ENCODE assay signal across 26 mouse cellular contexts in genomic region chr9:32029001-32029400, GRCm38 (mm10).
DNase-seq lines count a peak whose midpoint lies in the region; ATAC-seq and TF ChIP-seq lines count a peak whose summit lies in the region.
"Had no signal": no experiment of that assay in that cellular context is flagged by ENCODE, and none has a peak within 500 bp of the region (broad histone marks: within the 10 kb centered on the region; RNA-seq: fewer than 3 reads in every experiment).

No protein-coding gene starts in this region.

- no peak for TF ChIP-seq POLR2A in ES-Bruce4 (IDR thresholded peaks at IDR 0.05; ENCODE audit: insufficient read depth, low read length)

- TF ChIP-seq CTCF in ES-Bruce4 (IDR thresholded peaks at IDR 0.05; ENCODE audit: low read depth, low read length): no peak

- no peak overlapping the region for H3K4me3 ChIP-seq in heart, embryonic 10.5 days
- no peak overlapping the region for H3K4me3 ChIP-seq in heart, embryonic 12.5 days
- H3K4me3 ChIP-seq in ES-Bruce4 (ENCODE audit: low read depth, low read length): no peak overlapping the region
- no peak overlapping the region for H3K4me3 ChIP-seq in liver, embryonic 11.5 days (ENCODE audit: low read depth, low read length)
- H3K4me3 ChIP-seq: embryonic facial prominence, embryonic 10.5 days; embryonic facial prominence, embryonic 12.5 days; forebrain, embryonic 13.5 days; forebrain, embryonic 15.5 days had no signal

- no peaks in the 10 kb centered on the region for H3K9me3 ChIP-seq in heart, embryonic 10.5 days
- H3K9me3 ChIP-seq in heart, embryonic 12.5 days (replicated peaks): no peaks in the 10 kb centered on the region
- H3K9me3 ChIP-seq in ES-Bruce4 (replicated peaks; ENCODE audit: control insufficient read depth, insufficient read depth, low read length, poor library complexity, severe bottlenecking): no peaks in the 10 kb centered on the region
- no peaks in the 10 kb centered on the region for H3K9me3 ChIP-seq in liver, embryonic 11.5 days (ENCODE audit: control insufficient read depth, low read length)
- H3K9me3 ChIP-seq: embryonic facial prominence, embryonic 10.5 days; embryonic facial prominence, embryonic 12.5 days; forebrain, embryonic 13.5 days; forebrain, embryonic 15.5 days had no signal

- no peak overlapping the region for H3K9ac ChIP-seq in heart, embryonic 12.5 days
- no peak overlapping the region for H3K9ac ChIP-seq in ES-Bruce4 (ENCODE audit: low read depth, poor library complexity, severe bottlenecking)
- H3K9ac ChIP-seq in liver, embryonic 11.5 days (ENCODE audit: low read depth, low read length): no peak overlapping the region
- H3K9ac ChIP-seq: embryonic facial prominence, embryonic 12.5 days; forebrain, embryonic 13.5 days; forebrain, embryonic 15.5 days; forebrain, postnatal 0 days had no signal

- H3K27me3 ChIP-seq in heart, embryonic 10.5 days (ENCODE audit: insufficient read depth, poor library complexity, severe bottlenecking): no peaks in the 10 kb centered on the region
- no peaks in the 10 kb centered on the region for H3K27me3 ChIP-seq in heart, embryonic 12.5 days (replicated peaks)
- no peaks in the 10 kb centered on the region for H3K27me3 ChIP-seq in ES-Bruce4 (ENCODE audit: control insufficient read depth, insufficient read depth, low read length, poor library complexity, severe bottlenecking)
- peaks cover 37% of the 10 kb centered on the region for H3K27me3 ChIP-seq in liver, embryonic 11.5 days (replicated peaks; ENCODE audit: control insufficient read depth, insufficient read depth, low read length)
- H3K27me3 ChIP-seq: CH12.LX; embryonic facial prominence, embryonic 12.5 days; forebrain, embryonic 15.5 days; Patski had no signal

- DNase-seq in heart, embryonic 10.5 days (ENCODE audit: low spot score): no peak
- DNase-seq in heart, adult 8-10 months (ENCODE audit: low spot score): no peak
- no peak for DNase-seq in heart, postnatal 4 days
- peak; percentile 55 for DNase-seq in R1 (ENCODE audit: low read depth, low spot score)
- no peak for DNase-seq in ovary, postnatal 10 days (ENCODE audit: low spot score)
- no peak for DNase-seq in liver, embryonic 11.5 days (ENCODE audit: low spot score)
- DNase-seq: adrenal gland, adult 8-10 months; adrenal gland, postnatal 14 days; B cell, adult 2 months; cerebellum, adult 11-12 months; cerebellum, adult 2 months; cerebellum, adult 9-10 months; cerebellum, postnatal 10 days; cerebellum, postnatal 25 days; forebrain, postnatal 0 days had no signal

- peak overlapping the region; percentile 72; the same call in 1 of the 2 replicates for H3K27ac ChIP-seq in heart, embryonic 10.5 days
- H3K27ac ChIP-seq in heart, embryonic 12.5 days (ENCODE audit: poor library complexity, severe bottlenecking): peak overlapping the region; percentile 44; the same call in 1 of the 2 replicates
- peak overlapping the region; percentile 95 for H3K27ac ChIP-seq in ES-Bruce4 (ENCODE audit: insufficient read depth, low read length)
- H3K27ac ChIP-seq in liver, embryonic 11.5 days (ENCODE audit: low read depth, low read length): no peak overlapping the region
- H3K27ac ChIP-seq: embryonic facial prominence, embryonic 10.5 days; embryonic facial prominence, embryonic 12.5 days; forebrain, embryonic 13.5 days; forebrain, embryonic 15.5 days had no signal

- no peak for TF ChIP-seq EP300 in ES-Bruce4 (IDR thresholded peaks at IDR 0.05; ENCODE audit: insufficient read depth, low read depth, low read length)

- 76% methylated on average over 1 of the region's 1 CpGs for WGBS in heart, embryonic 10.5 days
- WGBS in heart, embryonic 12.5 days: 72% methylated on average over 1 of the region's 1 CpGs
- WGBS in liver, embryonic 11.5 days: 71% methylated on average over 1 of the region's 1 CpGs

- no peak for ATAC-seq in heart, embryonic 12.5 days (ENCODE audit: insufficient number of reproducible peaks, low FRiP score)
- no peak for ATAC-seq in liver, embryonic 11.5 days (replicated peaks; ENCODE audit: low FRiP score)
- ATAC-seq: activated CD4-positive, CD25-positive, alpha-beta regulatory T cell, adult 4 months; CD4-positive, CD25-positive, alpha-beta regulatory T cell, adult 4 months; forebrain, embryonic 13.5 days; forebrain, embryonic 15.5 days; forebrain, postnatal 0 days; Patski had no signal

- H3K36me3 ChIP-seq in heart, embryonic 10.5 days: no peaks in the 10 kb centered on the region
- H3K36me3 ChIP-seq in heart, embryonic 12.5 days: no peaks in the 10 kb centered on the region
- no peaks in the 10 kb centered on the region for H3K36me3 ChIP-seq in ES-Bruce4 (ENCODE audit: control insufficient read depth, insufficient read depth, low read length, poor library complexity, severe bottlenecking)
- no peaks in the 10 kb centered on the region for H3K36me3 ChIP-seq in liver, embryonic 11.5 days (ENCODE audit: control insufficient read depth, insufficient read depth, low read length)
- H3K36me3 ChIP-seq: embryonic facial prominence, embryonic 10.5 days; embryonic facial prominence, embryonic 12.5 days; forebrain, embryonic 15.5 days; G1E had no signal

- H3K4me2 ChIP-seq in heart, embryonic 12.5 days: no peak overlapping the region
- H3K4me2 ChIP-seq in liver, embryonic 11.5 days: no peak overlapping the region
- H3K4me2 ChIP-seq: embryonic facial prominence, embryonic 12.5 days; forebrain, embryonic 13.5 days; forebrain, embryonic 15.5 days had no signal

- H3K4me1 ChIP-seq in heart, embryonic 10.5 days: peaks cover 38% of the 10 kb centered on the region
- H3K4me1 ChIP-seq in heart, embryonic 12.5 days (replicated peaks): peaks cover 50% of the 10 kb centered on the region
- peaks cover 6% of the 10 kb centered on the region for H3K4me1 ChIP-seq in ES-Bruce4 (ENCODE audit: control insufficient read depth, insufficient read depth, low read length)
- H3K4me1 ChIP-seq in liver, embryonic 11.5 days (replicated peaks; ENCODE audit: control insufficient read depth, insufficient read depth, low read length): no peaks in the 10 kb centered on the region; the same call in none of the 2 replicates
